Mouse (Mus musculus) liver, postnatal 0 days (tissue): ENCODE data around the gene Cnot2. TPM values are rescaled to one million over a fixed set of nuclear protein-coding genes. Genes with fewer than 3 reads are reported as not detected.
A peak's percentile ranks its signal among the peaks of the same experiment; 100 is the strongest.

ENCODE experiments used
- ATAC-seq: fragments of 200-750 bp; cut with Nextera tagmentation; 2 replicates; pipeline ENCODE4 v1.8.0; 2017; ENCODE audit warnings: mild to moderate bottlenecking, moderate library complexity
- DNase-seq: peaks from one replicate; pipeline ENCODE4 v3.0.0-alpha.2; 2016
- H3K27ac ChIP-seq: fragments of 300-500 bp; sonication (generic); 2 replicates; pipeline ENCODE4 v1.5.1; 2014; ENCODE audit warnings: antibody characterized with exemption, moderate library complexity, mild to moderate bottlenecking, low read depth
- H3K27me3 ChIP-seq: fragments of 300-500 bp; sonication (generic); 2 replicates; pipeline ENCODE4 v1.6.1; 2014; ENCODE audit warnings: low read length, control low read depth, mixed read lengths; ENCODE audit not compliant: insufficient read depth
- H3K36me3 ChIP-seq: fragments of 300-500 bp; sonication (generic); replicated peaks from 2 replicates; pipeline ENCODE4 v1.6.1; 2014; ENCODE audit warnings: mild to moderate bottlenecking, control low read depth, low read length, moderate library complexity, mixed read lengths; ENCODE audit not compliant: insufficient read depth
- H3K4me1 ChIP-seq: fragments of 300-500 bp; sonication (generic); 2 replicates; pipeline ENCODE4 v1.6.1; 2014; ENCODE audit warnings: antibody characterized with exemption, mild to moderate bottlenecking, control low read depth; ENCODE audit not compliant: insufficient read depth
- H3K4me2 ChIP-seq: fragments of 300-500 bp; sonication (generic); 2 replicates; pipeline ENCODE4 v1.6.1; 2014; ENCODE audit warnings: low read depth, mild to moderate bottlenecking, low read length, moderate library complexity, mixed read lengths
- H3K4me3 ChIP-seq: fragments of 300-500 bp; sonication (generic); 2 replicates; pipeline ENCODE4 v1.5.1; 2014; ENCODE audit warnings: low read depth, low read length
- H3K9ac ChIP-seq: fragments of 300-500 bp; sonication (generic); replicated peaks from 2 replicates; pipeline ENCODE4 v1.6.1; 2014; ENCODE audit warnings: mild to moderate bottlenecking, moderate library complexity
- H3K9me3 ChIP-seq: fragments of 300-500 bp; sonication (generic); 2 replicates; pipeline ENCODE4 v1.6.1; 2016; ENCODE audit warnings: mild to moderate bottlenecking, control low read depth, low read length, mixed read lengths
- CTCF ChIP-seq: sonication (generic); IDR thresholded peaks from 2 replicates; pipeline ENCODE4 v1.5.1; 2016; ENCODE audit warnings: antibody characterized with exemption, low read depth
- EP300 ChIP-seq: IDR thresholded peaks from 2 replicates; pipeline ENCODE4 v1.6.1; 2016; ENCODE audit warnings: antibody characterized with exemption, low read depth, mild to moderate bottlenecking
- WGBS: fragments of 180-500 bp; shearing (Covaris S2); extraction: QIAGEN DNeasy Blood & Tissue Kit; methylation state at CpG from one replicate; pipeline ENCODE4 v1.1.7; 2014; ENCODE audit not compliant: insufficient replicate concordance; 5-methylcytosine and 5-hydroxymethylcytosine counted together
- polyA plus RNA-seq: library from polyadenylated mRNA; unstranded; fragments of >200 nt; fragmentation: Nextera tagmentation; extraction: Ambion mirVana; gene quantifications from 2 replicates; pipeline ENCODE4 v1.2.1, GENCODE M21; 2015

Cnot2 gene
- polyA plus RNA-seq, 1 experiment from 2014 or later, result 22.8 TPM

DNA sequence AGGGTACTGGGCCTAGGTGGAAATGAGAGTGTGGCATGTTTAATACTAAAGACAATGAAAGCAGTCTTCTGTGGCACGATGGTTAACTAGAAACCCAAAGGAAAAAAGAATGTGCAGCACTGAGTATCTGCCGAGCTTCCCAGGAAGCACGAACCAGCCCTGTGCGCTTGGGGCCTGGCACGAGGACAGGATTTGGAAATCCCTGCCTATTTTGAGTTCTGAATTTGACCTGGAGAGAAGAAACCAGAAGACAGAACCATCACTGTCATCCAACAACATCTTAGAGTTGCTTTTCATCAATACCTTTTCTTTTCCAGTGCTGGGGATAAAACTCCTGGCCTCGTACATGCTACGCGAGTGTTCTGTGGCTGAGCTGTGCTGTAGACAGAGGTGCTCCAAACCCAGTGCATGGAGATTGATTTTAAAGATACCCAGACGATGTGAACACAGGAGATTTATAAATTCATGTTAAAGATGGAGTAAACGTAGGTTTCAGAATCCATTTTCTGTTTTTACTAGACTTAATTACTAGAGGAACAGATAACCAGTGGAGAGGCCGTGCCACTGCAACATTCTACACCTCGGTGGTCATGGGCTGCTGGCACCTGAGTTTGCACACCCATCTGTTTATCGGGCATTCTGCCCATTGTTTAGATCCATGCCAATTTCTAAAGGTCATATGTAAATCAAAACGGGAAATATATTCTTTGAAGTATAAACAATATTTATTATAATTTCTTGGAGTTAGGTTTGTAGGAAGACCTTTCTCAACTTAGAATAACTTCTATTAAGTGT, 17.9 kb upstream of the Cnot2 start:
- no peak overlapping the region for H3K27ac ChIP-seq
- no peak for TF ChIP-seq EP300
- no peak for TF ChIP-seq CTCF
- H3K36me3 ChIP-seq, result no peaks in the 10 kb centered on the region
- H3K4me1 ChIP-seq, result no peaks in the 10 kb centered on the region
- DNase-seq (no peak), ATAC-seq (no peak)
- H3K4me2 ChIP-seq, result no peak overlapping the region
- WGBS, result 80% methylated on average over 14 of the region's 14 CpGs
- H3K27me3 ChIP-seq, result no peaks in the 10 kb centered on the region
- no peaks in the 10 kb centered on the region for H3K9me3 ChIP-seq
- H3K9ac ChIP-seq, result no peak overlapping the region
- H3K4me3 ChIP-seq, result no peak overlapping the region

DNA sequence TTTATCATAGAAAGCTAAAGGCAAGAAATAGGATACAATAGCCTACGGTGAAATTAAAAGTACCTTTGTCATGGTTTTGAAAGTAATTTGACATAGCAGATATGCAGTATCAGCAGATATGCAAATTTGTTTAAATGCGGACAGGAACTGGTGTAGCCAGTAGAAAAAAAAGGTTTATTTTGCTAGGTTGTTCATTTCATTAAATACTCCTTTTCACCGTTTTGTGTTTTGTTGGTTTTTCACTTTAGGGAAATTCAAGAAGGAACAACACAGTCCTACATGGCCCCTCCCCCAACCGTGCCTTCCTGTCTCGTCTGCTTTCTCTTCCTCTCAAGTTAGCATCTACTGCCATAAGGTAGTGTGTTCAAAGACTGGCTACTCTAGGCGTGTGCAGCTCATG, 1.4 kb upstream of the Cnot2 start:
- ATAC-seq, result no peak
- H3K9ac ChIP-seq, result peak overlapping the region; percentile 90; the same call in 1 of the 2 replicates
- H3K4me3 ChIP-seq, result peak overlapping the region; percentile 90
- peaks cover 6% of the 10 kb centered on the region; the same call in 1 of the 2 replicates for H3K4me1 ChIP-seq
- TF ChIP-seq CTCF (no peak), EP300 (no peak)
- peak overlapping the region; percentile 98; the same call in 1 of the 2 replicates for H3K27ac ChIP-seq
- H3K4me2 ChIP-seq, result peak overlapping the region; percentile 82
- H3K27me3 ChIP-seq, result no peaks in the 10 kb centered on the region
- H3K9me3 ChIP-seq, result no peaks in the 10 kb centered on the region
- peaks cover 8% of the 10 kb centered on the region; the same call in 1 of the 2 replicates for H3K36me3 ChIP-seq
- 8% methylated on average over 6 of the region's 6 CpGs for WGBS
- peak; percentile 63 for DNase-seq

DNA sequence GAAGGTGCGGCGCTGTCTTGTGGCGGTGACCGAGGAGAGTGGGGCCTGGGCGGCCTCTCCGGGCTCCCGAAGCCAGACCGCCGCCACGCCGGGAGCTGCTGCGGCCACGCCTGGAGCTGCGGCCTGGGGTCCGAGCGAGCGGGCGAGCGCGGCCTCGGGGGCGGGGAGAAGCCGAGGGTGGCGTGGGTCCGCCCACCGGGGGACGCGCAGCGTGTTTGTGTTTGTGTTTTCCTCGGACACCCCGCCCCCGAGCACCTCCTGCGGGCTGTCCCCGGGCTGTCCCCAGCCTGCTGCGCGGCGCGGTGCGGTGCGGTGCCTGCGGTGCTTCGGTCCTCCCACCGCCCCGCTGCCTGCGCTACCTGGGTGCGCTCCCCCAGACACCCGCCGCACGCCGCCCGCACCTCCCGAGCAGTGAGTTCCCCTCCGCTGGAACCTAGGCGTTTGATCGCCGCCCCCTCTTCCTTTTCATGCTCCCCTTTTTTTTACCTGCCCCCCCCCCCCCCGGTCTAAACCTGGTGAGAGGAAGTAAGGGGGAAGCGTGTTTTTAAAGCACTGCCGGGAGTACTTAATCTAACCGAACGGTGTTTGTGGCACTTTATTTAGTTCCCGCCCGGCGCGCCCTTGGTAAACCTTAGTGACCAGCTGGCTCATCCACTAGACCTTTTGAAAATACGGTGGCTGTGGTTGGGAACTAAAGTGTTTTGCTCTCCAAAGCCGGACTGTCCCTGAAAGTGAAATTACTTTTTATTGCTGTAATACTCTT, 589 bp upstream of the Cnot2 start:
- TF ChIP-seq EP300, result no peak
- no peak for TF ChIP-seq CTCF
- DNase-seq (peak; percentile 84), ATAC-seq (peak; percentile 79)
- no peaks in the 10 kb centered on the region for H3K27me3 ChIP-seq
- H3K4me2 ChIP-seq, result peak overlapping the region; percentile 82
- peak overlapping the region; percentile 90 for H3K9ac ChIP-seq
- H3K36me3 ChIP-seq, result peaks cover 8% of the 10 kb centered on the region; the same call in 1 of the 2 replicates
- no peaks in the 10 kb centered on the region for H3K9me3 ChIP-seq
- peak overlapping the region; percentile 90 for H3K4me3 ChIP-seq
- WGBS, result under 1% methylated on average over 50 of the region's 67 CpGs
- H3K4me1 ChIP-seq, result peaks cover 6% of the 10 kb centered on the region; the same call in 1 of the 2 replicates
- peak overlapping the region; percentile 98 for H3K27ac ChIP-seq

DNA sequence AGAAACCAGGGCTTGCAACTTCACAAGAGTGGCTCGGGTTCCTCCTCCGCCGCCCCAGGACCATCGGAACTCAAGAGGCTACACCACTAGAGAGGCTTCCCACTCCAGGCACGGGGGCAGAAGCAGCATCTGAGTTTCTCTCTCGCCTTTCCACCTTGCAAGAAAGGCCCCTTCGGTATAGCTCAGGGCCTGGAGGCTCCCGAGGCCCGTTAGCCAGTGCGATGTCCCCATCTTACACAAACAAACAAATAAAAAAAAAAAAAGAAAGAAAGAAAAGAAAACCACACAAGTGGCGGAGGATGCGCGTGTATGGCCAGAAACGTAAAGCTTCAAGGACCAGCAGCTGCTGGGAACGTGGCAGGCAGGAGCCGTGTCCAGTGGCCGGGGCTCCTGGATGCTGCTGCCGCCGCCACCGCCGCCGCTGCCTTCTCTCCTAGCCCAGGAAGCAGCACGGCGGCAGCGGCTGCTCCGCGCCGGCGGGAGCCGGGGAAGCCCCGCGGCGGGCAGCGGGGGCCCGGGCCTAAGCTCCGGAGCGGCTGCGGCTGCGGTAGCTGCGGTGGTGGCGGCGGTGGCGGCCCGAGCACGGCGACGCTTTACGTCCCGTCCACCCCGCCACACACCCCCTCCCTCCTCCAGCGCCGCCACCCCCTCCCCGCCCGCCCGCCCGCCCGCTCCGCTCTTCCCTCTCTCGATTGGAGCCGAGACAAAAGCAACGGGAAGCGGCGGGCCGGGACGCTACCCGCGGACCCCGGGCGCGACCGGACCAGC, 536 bp downstream of the Cnot2 start:
- under 1% methylated on average over 22 of the region's 71 CpGs for whole genome bisulfite sequencing
- H3K9me3 ChIP-seq, result no peaks in the 10 kb centered on the region
- peaks cover 6% of the 10 kb centered on the region; the same call in 1 of the 2 replicates for H3K4me1 ChIP-seq
- H3K4me2 ChIP-seq, result peak overlapping the region; percentile 82
- H3K27me3 ChIP-seq, result no peaks in the 10 kb centered on the region
- DNase-seq (peak; percentile 62), ATAC-seq (peak; percentile 70)
- H3K4me3 ChIP-seq, result peak overlapping the region; percentile 90
- TF ChIP-seq EP300 (no peak), CTCF (no peak)
- H3K27ac ChIP-seq, result peak overlapping the region; percentile 98
- H3K36me3 ChIP-seq, result peaks cover 6% of the 10 kb centered on the region; the same call in 1 of the 2 replicates
- H3K9ac ChIP-seq, result peak overlapping the region; percentile 90

DNA sequence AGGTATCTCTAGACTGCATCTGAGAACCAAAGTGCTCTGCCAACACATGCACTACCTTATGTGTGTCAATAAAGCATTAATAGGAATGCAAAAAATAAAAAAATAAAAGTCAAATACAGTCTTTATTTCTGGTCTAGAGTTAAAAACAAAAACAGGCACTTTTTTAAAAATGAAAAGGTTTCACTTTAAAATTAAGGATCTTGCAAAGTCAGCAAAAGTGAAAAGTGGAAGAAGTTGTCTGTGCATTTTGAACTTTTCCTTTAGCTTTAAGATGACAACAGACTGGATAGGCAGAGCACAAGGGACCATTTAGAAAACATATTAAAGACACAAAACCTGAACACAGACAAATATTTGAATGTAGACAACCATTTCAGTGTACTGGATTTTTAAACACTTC, 1.8 kb downstream of the Cnot2 start:
- 0 out of 2 replicates have a peak overlapping the region, but pooled peaks have one; percentile 90 for H3K4me3 ChIP-seq
- no peaks in the 10 kb centered on the region for H3K27me3 ChIP-seq
- no peak for ATAC-seq
- H3K9me3 ChIP-seq, result no peaks in the 10 kb centered on the region
- no peak overlapping the region for H3K27ac ChIP-seq
- TF ChIP-seq CTCF (no peak), EP300 (no peak)
- peaks cover 3% of the 10 kb centered on the region; the same call in 1 of the 2 replicates for H3K36me3 ChIP-seq
- H3K9ac ChIP-seq, result no peak overlapping the region
- no peak for DNase-seq
- H3K4me2 ChIP-seq, result peak overlapping the region; percentile 82
- peaks cover 6% of the 10 kb centered on the region; the same call in 1 of the 2 replicates for H3K4me1 ChIP-seq
